Mouse (Mus musculus) A20 (cell line): ENCODE measurements around the gene Astn2.

Experiments
- DNase-seq: peaks from one replicate; pipeline ENCODE4 v3.0.0-alpha.2; 2011; ENCODE audit warnings: low read depth, low spot score

The Astn2 gene

DNA sequence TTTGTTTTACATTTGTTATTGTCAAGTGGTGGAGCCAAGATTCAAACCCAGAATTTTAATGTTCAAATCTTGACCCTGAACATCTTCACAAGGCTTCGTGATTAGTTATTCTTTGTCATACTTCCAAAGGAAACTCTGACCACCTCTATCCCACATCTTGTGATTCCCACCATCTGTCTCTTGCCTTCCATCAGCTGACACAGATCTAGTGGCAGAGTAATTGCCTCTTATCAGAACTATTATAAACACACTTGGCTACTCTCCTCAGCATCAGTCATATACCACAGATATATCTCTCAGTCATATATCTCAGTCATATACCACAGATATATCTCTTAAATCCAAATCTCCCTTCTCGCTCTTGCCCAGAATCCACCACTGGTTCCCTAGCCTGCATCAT is 983.1 kb downstream of the Astn2 start:
- no peak for DNase-seq

DNA sequence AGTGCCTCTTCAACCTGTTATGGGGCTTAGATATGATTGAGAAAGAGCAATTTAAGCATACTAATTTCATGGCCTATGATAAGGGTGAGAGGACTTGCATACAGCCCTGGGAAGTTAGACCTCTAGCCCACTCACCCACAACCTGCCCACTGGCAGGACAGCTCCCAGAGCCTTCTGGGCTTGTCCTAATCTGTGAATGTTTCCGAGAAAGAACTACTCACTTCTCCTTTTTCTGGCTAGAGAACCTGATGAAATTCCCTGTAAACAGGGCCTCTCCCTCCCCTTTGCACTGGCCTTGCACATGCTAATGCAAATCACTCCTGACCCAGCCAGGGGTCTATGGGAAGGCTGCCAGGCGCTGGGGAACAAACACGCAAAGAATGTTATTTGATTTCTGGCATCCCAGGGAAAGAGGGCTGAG is 983.9 kb downstream of the Astn2 start:
- DNase-seq, result no peak

DNA sequence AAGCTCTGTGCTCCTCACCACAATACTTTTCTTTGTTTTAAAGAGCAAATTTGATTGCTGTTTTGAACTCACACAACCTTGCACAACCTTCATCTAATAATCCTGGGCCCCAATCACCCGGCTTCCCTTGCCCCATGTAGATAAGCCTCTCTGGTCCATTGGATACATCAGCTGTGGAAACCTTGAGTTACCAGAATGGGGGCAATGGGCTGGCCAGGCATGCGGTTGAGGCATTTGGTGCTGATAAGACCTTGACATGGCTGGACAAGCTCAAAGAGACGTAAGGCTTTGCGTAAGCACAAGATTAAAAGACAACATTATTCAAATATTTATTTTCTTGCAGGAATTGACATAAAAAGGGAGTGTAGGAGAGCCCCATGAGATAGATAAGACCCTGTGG is 988.9 kb downstream of the Astn2 start:
- no peak for DNase-seq

DNA sequence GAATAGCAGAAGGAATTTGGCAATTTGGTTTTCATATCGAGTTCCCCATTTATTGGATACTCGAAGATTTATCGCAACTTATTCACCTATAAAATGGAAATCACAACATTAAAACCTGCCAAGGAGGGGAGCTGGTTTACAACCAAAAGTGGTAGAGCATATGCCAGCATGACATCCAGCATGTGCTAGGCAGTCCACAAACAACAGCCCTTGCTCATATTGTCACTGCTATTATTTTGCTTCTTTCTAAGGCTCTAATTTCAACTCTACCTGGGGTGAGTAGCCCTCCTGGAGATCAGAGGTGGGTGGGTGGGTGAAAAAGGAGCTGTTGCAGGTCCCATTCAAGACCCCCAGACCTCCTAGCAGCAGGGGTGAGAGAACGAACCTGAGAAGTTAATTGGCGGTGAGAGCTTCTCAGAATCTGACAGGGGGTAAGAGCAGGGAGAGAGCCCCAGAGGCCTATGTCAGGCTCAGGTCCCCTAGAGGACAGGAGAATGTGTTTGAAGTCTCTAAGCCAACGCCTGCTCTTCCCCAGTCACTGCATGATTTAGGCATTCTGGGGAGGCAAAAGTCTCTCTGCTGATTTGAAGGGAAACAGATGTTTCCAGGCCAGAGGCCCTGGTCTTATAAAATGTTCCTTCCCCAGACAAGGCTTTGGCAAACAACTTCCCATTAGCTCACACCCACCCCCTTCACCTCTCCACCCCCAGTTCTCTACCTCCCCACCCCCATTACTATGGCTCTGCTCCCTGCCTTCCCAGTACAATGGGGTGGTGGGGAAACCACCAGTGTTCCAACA is 1001.4 kb downstream of the Astn2 start:
- no peak for DNase-seq

DNA sequence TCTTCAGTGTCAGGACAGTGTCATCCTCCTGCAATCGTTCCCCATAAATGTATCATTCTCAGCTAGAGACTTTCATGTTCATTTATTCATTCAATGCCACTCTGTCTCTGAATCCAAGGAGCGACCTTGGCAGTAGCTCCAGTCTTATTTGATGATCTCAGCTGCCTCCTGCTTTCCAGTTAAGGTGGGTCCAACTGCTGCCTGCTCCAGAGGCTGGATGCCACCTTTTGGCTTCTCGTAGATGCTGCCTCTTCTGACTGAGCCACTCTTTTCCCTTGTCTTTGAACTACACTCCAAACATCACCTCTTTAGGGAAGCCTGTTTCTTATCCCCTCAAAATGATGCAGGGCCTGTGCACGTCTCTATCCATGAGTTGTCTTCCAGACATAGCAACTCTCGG is 1002.1 kb downstream of the Astn2 start:
- DNase-seq, result no peak

DNA sequence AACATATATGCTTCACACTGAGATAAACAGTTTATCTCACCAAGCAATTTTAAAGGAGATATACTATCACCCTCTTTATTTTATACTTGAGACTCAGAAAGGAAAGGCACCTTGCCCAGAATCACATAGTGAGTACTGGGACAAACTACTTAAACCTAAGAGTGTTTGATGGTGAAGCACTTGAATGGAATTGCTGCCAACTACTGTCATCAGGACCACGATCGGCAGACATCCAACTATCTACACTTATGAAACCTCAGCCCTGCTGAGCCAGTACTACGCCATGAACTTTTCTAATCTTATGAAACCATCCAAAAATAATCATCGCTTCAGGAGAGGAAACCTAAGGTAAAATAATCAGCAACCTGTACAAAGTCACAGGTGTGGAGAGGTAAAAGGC is 1005.0 kb downstream of the Astn2 start:
- DNase-seq, result no peak

DNA sequence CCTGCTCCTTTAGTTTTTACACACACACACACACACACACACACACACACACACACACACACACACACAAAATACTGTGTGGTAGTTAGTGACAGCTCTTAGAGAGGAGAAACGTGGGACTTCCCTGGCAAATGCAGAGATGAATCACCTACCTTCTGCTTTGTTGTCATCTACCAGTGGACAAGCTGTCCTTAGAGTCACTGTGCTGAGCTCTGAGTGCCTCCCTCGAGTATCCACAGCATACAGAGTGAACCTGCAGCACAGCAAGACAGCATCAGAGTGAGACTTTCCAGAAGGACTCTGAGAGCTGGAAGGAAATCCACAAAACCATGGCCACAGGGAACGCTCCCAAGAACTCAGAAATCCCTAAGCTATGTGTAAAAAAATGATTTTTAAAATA is 1007.6 kb downstream of the Astn2 start:
- DNase-seq, result no peak

DNA sequence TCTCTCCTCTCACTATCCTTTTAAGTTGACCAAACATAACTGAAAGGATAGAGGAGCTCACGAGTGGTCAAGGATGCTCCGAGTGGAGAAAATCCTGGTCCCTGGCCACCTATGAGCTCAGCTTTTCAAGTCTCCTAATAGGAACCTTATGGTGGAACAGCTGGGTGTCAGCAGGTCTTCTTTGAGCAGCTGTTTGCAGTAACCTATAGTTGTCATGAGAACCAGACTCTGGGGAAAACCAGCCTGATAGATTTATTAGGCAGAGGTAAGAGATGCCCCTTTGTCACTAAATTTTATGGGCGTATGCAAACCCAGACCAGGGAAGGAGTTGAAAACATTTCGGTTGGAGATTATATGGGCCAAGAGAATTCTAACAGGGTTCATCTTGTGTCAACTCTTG is 1013.4 kb downstream of the Astn2 start:
- DNase-seq, result no peak

DNA sequence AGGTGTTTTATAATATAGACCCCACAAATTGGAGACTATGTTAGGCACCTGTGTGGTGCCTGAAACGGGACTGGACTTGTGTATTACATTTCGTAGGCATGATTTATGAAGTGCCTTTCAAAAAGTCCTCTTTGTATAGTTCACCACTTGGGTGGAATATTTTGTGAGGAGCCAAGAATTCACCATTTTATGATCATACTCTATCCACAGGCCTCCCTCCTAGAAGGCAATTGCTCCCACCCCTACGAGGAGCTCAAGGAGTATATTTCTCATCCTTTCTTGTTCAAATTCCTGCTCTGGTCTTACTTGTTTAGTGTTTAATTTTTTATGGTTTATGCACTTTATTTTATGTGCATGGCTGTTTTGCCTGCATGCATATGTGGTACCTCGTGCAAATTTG is 1021.3 kb downstream of the Astn2 start:
- DNase-seq, result no peak

DNA sequence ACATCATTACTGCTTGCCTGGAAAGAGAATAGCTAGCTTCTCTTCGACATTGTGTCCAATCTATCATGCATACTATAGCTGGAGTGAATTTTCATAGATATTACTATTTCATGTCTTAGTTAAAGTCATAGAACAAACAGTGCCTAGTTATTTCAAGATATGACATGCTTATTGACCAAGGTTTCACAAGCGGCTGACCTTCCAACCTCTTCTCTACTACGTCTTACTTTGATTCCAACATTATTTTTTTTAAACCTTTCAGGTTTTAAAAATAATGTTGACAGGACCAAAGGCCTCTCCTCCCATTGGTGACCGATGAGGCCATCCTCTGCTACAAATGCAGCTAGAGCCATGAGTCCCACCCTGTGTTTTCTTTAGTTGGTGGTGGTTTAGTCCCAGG is 1025.0 kb downstream of the Astn2 start:
- DNase-seq, result no peak

DNA sequence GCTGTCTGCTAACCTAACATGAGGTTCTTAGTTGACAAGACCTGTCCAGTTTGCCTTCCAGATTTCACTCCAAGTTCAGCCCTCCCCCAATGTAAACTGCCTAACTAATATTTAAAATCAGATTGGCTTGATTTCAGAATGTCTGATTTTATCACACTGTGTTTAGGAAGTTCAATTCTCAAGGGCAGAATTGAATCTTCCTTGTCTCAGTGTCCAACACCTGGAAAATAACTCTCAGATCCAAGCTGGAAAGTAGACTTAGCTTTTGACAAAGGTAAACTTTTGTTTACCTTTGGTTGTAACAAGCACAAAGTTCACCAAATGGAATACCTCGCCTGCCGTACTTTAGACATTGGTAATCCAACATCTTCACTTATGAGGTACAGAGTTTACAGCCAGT is 1027.8 kb downstream of the Astn2 start:
- no peak for DNase-seq

DNA sequence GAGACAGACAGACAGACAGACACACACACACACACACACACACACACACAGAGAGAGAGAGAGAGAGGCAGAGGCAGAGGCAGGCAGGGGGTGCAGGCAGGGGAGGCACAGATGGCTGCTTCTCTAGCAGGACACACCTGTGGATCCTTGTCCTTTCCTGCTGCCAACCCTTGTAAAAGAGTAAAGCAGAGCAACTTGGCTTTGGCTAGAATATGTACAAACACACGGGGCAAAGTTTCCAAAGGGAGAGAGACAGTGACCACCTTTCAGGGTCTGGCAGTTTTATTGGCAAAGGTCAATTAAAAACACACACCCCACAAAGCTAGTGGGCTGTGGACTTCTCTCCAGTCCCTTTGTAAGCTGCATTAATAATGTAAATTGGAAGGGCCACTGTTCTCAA is 1030.6 kb downstream of the Astn2 start:
- no peak for DNase-seq

DNA sequence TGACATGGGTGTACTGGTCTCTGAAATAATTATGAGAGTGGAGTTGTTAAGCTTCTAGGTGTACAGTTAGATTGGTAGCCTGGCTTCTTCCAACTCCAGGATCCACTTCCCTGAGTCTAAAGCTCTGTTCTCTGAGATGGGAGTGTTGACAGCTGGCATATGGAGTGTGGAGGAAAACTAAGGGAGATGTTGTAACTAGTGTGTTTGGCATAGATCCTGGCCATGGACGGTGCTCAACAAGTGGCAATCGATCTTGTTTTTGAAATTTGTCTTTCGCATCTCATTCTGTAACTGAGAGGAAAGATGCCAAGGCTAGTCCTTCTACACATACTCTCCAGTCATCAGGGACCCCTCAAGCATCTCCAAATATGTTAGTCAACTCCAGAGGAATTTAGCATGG is 1031.7 kb downstream of the Astn2 start:
- no peak for DNase-seq

DNA sequence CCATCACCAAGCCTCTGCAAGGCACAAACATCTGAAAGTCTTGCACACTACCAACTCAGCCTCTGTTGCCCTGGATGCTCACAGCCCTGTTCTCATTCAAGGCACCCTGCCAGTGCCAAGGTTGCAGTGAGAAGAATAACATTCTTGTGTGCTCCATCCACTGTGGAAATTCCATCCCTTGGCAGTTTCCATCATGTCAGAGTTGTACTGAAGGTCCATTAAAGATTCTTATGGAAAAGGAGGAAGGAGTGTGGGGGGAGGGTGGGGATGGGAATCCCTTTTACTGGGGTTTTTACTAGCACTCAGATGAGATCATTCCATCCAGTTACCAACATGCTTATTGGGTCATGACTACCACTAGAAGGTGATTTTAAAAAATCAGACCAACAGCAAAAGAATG is 1037.3 kb downstream of the Astn2 start:
- no peak for DNase-seq

DNA sequence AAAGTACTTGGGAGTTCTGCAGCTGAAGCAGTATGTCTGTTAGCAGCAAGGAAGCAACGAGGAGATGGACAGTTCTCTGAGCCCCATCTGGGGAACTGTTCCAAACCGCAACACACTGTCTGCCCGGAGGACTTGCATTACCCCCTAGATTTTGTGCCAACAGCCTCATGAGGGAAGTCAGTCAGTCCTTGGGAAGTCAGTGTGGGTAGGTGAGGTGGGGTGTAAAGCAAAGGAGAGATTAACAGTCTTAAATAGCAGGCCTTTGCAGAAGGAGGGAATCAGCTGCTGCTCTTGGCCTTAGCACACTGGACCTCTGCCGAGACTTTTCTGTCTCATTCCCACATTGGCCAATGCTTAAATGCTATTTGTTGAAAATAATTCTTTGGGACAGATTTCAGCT is 1049.8 kb downstream of the Astn2 start:
- no peak for DNase-seq

DNA sequence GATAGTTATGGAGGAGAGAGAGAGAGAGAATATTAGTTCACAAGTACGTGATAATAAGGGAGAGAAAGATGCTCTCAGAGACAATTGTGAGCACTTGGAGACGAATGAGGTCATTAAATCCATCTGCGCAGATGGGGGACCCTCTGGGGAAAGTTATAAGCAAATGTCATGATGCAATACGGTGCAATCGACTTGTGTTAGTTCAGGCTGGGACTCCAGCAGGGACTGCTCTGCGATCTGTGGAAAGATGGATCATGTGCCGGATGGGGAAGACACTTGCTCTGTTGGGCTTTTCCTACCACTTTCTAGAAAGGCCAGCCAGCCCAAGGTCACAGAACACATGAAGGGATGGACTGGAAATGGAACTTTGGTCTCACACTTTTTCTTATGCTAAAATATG is 1053.9 kb downstream of the Astn2 start:
- no peak for DNase-seq

DNA sequence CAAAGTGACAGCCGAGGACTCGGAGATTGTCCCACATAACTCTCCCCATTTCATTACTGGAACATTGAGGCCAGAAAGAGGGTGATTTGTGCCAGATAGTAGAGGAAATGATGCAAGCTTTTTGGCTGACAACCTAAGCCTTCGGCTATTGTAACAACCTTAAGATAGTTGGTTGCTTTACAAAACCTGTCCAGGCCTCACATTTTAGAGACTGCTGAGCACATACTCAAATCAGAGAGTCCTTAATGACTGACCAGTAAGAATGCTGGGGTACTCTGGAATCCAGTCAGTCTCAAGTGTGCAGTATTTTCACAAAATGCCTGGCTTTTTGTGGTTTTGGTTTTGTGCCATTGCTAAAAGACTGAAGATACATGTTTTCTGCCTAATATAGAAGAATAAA is 1062.6 kb downstream of the Astn2 start:
- DNase-seq, result no peak

DNA sequence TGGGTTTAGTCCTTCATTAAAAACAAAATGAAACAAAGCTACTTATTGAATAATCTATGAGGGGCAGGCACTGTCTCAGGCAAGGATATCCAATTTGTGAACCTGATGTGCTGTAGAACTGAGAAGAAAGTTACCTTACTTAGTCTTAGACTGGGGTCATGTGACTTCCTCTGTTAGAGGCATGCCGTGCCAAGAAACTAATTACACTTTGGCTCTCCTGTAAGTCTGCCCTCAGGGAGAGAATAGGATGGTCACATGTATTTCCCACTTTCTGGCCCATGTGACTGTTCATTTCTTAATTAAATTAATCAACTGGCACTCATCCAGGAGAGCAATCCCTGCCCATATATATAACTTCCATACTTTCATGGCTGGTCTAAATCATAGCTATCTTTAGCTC is 1070.7 kb downstream of the Astn2 start:
- DNase-seq, result no peak
